Mouse (Mus musculus): Measurements from ENCODE around the gene Foxi2. TPM values are rescaled to one million over a fixed set of nuclear protein-coding genes. Genes with fewer than 3 reads are reported as not detected.
A peak's percentile ranks its signal among the peaks of the same experiment; 100 is the strongest.

Foxi2 gene
- total RNA-seq, 1 experiment: not detected

DNA sequence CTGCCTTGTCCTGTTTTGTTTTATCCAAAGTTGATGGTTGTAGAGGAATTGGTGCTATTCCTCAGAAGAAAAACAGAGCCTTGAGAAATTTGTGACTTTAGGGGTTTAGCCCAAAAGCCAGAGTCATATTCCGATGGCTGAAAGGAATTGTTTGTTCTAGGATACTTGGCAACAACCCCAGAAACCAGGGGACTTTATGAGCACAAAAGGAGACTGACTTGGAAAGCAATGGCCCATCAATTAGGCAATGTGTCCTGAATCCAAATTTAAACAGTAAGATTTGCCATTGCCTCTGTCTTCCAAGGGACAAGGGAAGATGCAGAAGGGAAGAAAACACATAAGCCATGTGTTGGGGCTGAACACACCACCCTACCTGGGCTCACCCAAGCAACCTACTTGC lies 42.3 kb downstream of the Foxi2 start:
- Histone ChIP-seq H3K4me1 (ENCODE audit: control insufficient read depth in 2 of 2, insufficient read depth in 2 of 2, low read length in 2 of 2, poor library complexity in 1 of 2) (no peaks in the 10 kb centered on the region), H3K36me3 (ENCODE audit: control insufficient read depth, insufficient read depth, low read length, poor library complexity, severe bottlenecking) (no peaks in the 10 kb centered on the region), H3K27ac (ENCODE audit: insufficient read depth, low read depth, low read length, poor library complexity, severe bottlenecking) (no peak overlapping the region), H3K4me3 (ENCODE audit: insufficient read depth in 1 of 2, low read depth in 1 of 2, low read length in 2 of 2, poor library complexity in 1 of 2, severe bottlenecking in 1 of 2) (no peak overlapping the region), H3K9me3 (ENCODE audit: control insufficient read depth, insufficient read depth, low read depth, low read length) (no peaks in the 10 kb centered on the region), H3K9ac (ENCODE audit: insufficient read depth, low read depth, low read length, poor library complexity, severe bottlenecking) (no peak overlapping the region)
- in situ Hi-C loops (cut with MboI; ENCODE audit: low sequenced_read_pairs in 2 of 2, unreplicated experiment in 2 of 2): no loop called here
- DNase-seq (ENCODE audit: low read depth, low spot score): no peak
- TF ChIP-seq ZC3H11A (IDR thresholded peaks at IDR 0.05; ENCODE audit: borderline replicate concordance, low read depth, low read length) (no peak), HCFC1 (IDR thresholded peaks at IDR 0.05; ENCODE audit: borderline replicate concordance, insufficient read depth, low read length) (no peak), MAFK (IDR thresholded peaks at IDR 0.05; ENCODE audit: insufficient read depth, low read depth, low read length) (no peak), CHD2 (IDR thresholded peaks at IDR 0.05; ENCODE audit: low read depth, low read length) (no peak), ZNF384 (IDR thresholded peaks at IDR 0.05; ENCODE audit: low read depth, low read length) (no peak)

- H3K4me1 ChIP-seq (ENCODE audit: control insufficient read depth in 2 of 2, insufficient read depth in 2 of 2, low read length in 2 of 2, poor library complexity in 1 of 2): no peaks in the 10 kb centered on the region
- no peak overlapping the region for H3K9ac ChIP-seq (ENCODE audit: insufficient read depth, low read depth, low read length, poor library complexity, severe bottlenecking)
- in situ Hi-C loops (cut with MboI; ENCODE audit: low sequenced_read_pairs in 2 of 2, unreplicated experiment in 2 of 2): no loop called here
- DNase-seq (ENCODE audit: low read depth, low spot score): peak; percentile 16
- no peak overlapping the region for H3K4me3 ChIP-seq (ENCODE audit: insufficient read depth in 1 of 2, low read depth in 1 of 2, low read length in 2 of 2, poor library complexity in 1 of 2, severe bottlenecking in 1 of 2)
- no peaks in the 10 kb centered on the region for H3K36me3 ChIP-seq (ENCODE audit: control insufficient read depth, insufficient read depth, low read length, poor library complexity, severe bottlenecking)
- H3K9me3 ChIP-seq (ENCODE audit: control insufficient read depth, insufficient read depth, low read depth, low read length): no peaks in the 10 kb centered on the region
- H3K27ac ChIP-seq (ENCODE audit: insufficient read depth, low read depth, low read length, poor library complexity, severe bottlenecking): no peak overlapping the region
- TF ChIP-seq HCFC1 (IDR thresholded peaks at IDR 0.05; ENCODE audit: borderline replicate concordance, insufficient read depth, low read length) (no peak), ZNF384 (IDR thresholded peaks at IDR 0.05; ENCODE audit: low read depth, low read length) (no peak), MAFK (IDR thresholded peaks at IDR 0.05; ENCODE audit: insufficient read depth, low read depth, low read length) (no peak), CHD2 (IDR thresholded peaks at IDR 0.05; ENCODE audit: low read depth, low read length) (no peak), ZC3H11A (IDR thresholded peaks at IDR 0.05; ENCODE audit: borderline replicate concordance, low read depth, low read length) (no peak)
Measured at GRCm38 (mm10) chr7:135453690-135454089, 43.6 kb downstream of the Foxi2 start.

Other genes starting within 250 kb of the Foxi2 start
- not detected in 2 replicates for gene Nps, start 151.6 kb upstream of the Foxi2 start, total RNA-seq (2012; rRNA removed)
- gene Clrn3, start 118.3 kb downstream of the Foxi2 start, total RNA-seq (2012; rRNA removed): not detected in 2 replicates
- 1.1 and 1.3 TPM in 2 replicates for gene Ptpre, start 127.2 kb downstream of the Foxi2 start, total RNA-seq (2012; rRNA removed)